Mouse (Mus musculus) R1 (cell line): ENCODE measurements around the gene Tcp11l1.
A peak's percentile ranks its signal among the peaks of the same experiment; 100 is the strongest.

ENCODE experiments used
- DNase-seq: peaks from one replicate; pipeline ENCODE4 v3.0.0-alpha.2; 2018; ENCODE audit warnings: low read depth, low spot score

Tcp11l1 gene

DNA sequence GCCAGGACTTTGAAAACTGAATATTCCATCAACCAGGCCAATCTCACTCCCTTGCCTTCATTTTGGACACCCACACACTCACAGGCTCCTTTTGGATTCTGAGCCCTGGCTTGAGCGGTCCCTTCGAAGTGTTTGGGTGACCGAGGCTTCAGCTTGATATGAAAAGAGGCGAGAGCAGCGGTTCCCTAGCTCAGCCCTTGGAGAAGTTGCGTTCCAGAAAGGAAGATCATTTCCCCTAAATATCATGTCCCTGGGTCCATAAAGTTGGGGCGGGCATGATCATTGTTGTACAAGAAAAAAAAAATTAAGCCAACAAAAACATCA, 479 bp upstream of the Tcp11l1 start:
- DNase-seq = no peak

DNA sequence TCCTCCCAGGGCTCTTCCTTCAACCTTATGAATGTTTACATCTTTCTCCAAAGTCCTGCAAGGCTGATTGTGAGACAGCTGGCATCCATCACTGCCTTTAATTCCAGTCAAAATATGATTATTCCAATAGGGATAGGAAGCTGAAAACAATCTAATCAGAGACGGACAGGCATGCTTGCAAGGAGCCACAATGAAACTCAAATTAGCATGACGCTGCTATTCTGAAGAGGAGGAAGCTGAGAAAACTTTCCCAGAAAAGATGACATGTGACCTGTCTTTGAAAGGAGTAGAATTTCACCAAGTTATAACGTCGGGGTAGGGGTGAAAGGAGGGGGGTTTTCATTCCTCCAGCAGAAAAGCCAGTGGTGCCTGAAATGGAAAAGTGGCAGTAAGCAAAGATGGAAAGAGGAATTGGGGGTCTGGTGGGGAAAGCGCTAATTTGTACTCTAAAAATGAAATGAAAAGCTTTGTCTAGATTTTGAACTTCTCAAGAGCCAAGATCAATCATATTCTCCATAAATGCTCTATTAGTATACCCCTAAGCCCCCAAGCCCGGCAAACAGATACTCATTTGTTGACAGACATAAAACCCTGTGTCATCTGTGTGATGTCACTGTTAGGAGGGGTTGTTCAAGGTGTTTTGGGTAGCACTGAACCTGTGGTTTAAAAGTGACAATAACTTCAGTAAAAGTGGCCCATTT, 1.1 kb downstream of the Tcp11l1 start:
- DNase-seq = no peak

DNA sequence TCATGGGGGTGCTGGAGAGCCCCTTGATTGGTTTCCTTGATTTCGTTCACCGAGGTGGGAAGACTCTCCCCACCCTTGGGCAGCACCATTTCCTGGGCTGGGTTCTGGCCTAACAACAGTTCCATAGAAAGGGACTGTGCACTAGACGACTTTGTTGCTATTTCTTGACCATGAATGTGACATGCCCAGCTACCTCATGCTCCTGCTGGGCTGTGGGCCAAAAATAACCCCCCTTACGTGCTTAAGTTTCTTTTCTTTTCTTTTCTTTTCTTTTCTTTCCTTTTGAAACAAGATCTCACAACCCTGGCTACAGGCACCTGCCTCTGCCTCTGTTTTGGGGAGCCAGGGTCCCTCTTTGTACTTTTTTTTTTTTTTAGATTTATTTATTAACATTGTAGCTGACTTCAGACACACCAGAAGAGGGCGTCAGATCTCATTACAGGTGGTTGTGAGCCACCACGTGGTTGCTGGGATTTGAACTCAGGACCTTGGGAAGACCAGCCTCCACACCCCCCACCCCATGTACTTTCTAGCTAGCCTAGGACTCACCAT, 2.1 kb downstream of the Tcp11l1 start:
- DNase-seq = no peak

DNA sequence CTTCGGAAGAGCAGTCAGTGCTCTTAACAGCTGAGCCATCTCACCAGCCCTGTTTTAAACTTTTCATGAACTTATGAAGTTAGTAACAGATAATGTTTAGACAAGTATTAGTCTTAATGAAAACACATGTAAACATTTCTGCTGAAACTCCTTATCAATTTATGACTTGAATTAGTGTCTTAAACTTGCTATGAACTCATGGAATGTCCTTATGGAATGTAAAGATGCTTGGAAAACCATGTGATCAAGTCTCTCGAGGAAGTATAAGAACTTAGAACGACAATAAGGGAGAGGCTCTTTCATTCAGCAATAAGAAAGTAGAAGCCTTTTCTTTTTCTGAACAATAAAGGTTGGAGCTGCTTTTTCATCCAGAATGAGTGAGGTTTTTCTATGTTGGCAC, 7.6 kb downstream of the Tcp11l1 start:
- no peak for DNase-seq

DNA sequence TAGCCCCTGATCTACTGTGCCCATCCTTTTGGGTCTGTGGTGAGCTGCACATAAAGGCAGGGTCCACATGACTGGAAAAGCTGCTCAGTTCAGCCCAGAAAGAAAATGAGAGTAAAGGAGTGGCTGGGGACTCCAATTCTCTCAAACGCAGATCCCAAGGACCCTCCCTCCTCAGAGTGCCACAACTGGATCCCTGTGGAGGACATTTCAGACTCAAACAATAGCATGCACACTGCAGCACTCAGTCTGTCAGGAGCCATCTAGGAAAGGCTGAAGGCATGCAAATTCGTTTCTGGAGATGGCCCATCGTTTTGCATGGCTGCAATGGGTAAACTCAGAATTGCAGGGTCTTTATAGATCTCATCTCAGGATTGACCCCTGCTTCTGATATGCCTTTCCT, 8.8 kb downstream of the Tcp11l1 start:
- DNase-seq = peak; percentile 53

DNA sequence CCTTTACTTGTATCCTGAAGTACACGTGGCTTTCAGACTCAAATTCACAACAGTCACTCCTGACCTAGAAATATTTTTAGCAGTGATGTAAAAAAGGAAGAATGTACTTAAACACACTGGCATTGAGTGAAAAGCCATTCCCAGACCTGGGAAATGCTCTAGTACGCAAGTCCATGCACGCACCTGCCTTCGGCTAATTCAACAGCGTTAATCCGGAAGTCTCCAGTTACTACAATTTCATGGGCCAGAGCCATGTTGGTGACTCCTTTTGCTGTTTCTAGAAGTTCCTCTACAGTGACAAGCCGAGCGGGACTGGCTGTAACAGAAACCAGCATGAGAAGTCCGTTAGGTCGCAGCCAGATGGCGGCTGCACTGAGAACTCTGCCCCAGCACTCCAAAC, 12.3 kb downstream of the Tcp11l1 start:
- no peak for DNase-seq

DNA sequence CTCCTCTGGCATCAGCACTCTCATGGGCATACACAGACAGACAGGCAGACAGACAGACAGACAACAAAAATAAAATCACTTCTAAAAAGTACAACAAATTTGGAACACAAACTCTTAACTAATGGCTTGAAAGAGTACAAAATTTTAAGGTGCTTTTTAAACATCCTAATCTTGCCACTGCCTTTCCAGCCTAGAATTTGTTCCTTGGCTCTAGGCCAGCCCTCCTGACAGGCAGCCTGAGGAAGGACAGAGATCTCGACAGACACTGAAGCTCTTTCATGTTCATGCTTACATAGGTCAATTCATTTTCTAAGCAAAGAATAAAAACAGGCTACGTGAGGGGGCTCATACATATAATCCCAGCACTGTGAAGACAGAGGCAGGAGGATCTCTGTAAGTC, 19.4 kb downstream of the Tcp11l1 start:
- DNase-seq = no peak

DNA sequence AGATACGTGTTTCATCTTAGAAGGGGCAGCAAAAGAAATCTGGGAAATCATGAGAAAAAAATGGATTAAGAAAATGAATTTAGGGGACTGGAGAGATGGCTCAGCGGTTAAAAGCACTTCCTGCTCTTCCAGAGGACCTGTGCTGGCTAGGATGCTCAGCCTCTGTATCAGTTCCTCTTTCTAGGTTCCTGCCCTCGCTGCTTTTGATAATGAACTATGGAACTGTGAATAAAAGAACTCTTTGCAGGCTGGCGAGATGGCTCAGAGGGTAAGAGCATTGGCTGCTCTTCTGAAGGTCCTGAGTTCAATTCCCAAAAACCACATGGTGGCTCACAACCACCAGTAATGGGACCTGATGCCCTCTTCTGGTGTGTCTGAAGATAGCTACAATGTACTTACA, 21.2 kb downstream of the Tcp11l1 start:
- DNase-seq = no peak

DNA sequence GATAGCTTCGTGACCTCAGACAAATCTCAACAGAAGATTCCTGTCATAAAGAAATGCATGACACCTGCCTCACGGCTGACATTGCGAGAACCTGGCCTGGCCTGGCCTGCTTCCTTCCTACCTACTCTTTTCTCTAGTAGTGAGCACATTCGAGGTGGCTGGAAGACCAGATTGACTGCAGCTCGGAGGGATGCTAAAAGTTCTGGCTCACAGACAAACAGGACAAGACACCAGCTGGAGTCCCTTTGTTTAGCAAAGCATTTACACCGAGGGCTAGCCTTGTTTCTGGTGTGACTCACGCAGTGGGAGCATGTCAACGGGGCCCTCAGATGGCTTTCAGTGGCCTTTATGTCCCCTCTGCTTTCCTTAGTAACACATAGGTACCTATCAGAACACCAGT, 23.2 kb downstream of the Tcp11l1 start:
- no peak for DNase-seq

DNA sequence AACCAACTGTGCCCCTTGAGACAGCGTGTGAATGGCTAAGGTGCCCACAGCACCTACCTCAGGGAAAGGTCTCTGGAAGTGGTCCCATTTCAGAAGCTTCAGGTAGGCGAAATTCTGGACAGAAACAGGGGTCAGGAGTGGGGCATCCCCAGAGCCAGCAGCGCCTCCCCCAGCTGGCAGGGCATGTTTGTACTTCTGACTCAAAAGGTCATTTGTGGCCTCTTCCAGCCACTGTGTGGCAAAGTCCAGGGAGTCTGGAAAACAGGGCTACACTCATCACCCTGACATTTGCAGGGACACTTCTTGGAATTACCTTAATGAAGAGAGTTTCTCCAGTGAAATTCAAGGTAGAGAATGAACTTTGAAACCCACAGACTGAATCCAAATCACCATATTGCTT, 23.6 kb downstream of the Tcp11l1 start:
- DNase-seq = no peak

DNA sequence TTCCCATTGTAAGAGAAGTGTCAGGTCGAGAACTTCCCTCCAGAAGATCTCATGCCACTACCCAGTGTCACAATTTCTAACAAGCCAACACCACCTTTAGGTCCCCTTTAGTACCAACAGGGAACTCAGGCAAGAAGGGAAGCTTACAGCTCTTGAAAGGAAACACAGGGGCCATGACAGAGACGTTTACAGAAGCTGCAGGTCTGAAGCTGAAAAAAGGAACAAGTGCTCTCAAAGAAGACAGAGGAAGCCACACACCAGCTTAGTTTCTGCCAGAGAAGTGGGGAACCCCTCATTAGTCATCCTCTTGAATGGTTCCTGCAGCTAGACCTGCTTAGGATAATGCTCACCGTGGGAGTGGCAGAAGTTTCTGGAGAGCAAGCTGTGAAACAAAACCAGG, 24.7 kb downstream of the Tcp11l1 start:
- no peak for DNase-seq

DNA sequence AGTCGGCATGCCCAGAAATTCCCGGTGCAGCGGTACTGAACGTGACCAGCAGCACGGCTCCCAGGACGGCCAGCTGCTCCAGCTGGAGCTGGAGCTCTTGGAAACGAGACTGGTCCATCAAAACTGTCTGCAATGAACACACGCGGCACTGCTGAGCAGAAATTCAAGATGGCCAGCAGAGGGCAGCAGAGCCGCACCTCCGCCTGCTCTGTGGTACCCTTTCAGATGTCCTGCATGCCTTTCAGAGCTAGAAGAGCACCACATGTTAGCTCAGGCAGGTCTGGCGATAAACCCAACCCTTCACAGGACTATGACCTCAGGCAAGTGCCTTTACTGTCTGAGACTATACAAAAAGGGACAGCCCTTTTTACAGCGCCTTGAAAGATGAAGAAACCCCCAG, 26.6 kb downstream of the Tcp11l1 start:
- peak; percentile 80 for DNase-seq

DNA sequence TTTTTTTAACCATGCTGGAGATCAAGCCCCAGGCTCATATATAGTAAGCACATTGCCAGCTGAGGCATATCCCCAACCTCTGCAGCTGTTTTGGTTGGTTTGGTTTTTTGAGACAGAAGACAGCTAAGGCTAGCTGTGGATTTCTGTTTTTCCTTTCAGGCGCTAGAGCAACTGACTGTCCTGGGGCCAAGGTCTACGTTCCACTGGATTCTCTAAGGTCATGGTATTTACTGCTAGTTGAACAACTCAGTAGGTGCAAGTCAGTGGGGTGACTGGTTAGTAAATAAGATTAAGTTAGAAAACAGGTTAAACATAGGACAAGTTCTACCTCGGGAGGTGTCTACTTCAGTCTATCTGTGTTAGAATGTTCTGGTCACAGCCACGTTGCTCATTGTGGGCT, 27.2 kb downstream of the Tcp11l1 start:
- DNase-seq = no peak

DNA sequence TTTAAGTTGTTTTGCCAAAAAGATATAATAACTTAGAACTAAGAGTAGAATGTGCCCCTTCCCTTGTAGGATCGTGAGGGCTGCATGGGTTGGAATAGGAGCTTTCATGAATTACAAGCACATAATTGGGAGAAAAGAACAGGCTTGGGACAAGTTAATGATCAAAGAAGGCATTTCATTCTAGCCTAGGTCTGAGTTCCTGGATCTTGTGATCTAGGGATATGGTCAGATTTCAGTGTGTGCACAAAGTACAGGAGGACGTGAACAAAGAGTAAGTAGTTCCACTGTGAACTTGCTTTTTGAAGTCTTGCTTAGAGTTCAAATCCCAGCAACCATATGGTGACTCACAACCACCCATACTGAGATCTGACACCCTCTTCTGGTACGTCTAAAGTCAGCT, 34.6 kb downstream of the Tcp11l1 start:
- no peak for DNase-seq

DNA sequence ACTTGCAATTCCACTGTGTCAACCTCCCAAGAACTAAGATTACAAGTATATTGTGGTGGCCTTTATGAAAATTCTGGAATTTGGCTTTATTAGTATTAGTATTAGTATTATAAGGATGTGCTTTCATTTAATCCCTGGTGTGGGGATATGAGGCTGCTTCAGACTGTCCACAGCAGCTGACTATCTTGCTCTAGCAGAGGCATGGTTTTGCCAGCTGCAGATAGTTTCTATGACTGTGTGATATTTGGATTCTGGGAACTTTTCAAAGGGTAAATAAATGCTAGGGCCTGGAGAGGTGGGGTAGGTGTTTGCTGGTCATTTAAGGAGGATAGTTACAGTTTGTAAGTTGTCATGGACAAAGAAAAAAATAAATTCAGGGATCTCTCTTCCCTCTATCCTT, 40.2 kb downstream of the Tcp11l1 start:
- no peak for DNase-seq

DNA sequence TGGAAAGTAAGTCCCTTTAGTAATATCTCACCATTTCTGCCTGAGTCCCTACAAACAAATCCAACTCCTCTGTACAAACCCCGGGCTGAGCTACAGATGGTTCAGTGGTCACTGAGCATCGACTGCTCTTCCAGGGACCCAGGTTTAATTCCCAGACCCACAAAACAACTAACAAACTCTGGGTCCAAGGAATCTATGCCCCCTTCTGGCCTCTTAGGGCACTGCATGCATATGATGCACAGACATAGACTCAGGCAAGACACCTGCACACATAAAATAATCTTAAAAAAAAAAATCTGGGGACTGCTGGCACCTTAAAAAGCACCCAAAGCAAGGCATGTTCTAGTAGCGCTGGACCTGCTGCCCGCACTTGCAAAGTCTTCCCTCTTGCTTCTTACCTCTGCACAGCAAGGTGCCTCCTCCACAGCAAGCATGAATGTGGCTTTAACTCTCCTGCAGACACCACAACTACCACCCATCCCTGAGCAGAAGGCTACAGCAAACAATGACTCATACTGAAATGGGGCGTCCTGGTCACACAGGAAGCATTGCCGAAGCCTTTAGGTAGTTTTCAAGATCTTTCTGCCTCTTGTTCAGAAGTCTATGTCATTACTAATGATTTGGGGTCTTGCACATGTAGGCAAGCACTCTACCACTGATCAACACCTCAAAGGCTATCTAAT, 42.7 kb downstream of the Tcp11l1 start:
- DNase-seq = peak; percentile 71

DNA sequence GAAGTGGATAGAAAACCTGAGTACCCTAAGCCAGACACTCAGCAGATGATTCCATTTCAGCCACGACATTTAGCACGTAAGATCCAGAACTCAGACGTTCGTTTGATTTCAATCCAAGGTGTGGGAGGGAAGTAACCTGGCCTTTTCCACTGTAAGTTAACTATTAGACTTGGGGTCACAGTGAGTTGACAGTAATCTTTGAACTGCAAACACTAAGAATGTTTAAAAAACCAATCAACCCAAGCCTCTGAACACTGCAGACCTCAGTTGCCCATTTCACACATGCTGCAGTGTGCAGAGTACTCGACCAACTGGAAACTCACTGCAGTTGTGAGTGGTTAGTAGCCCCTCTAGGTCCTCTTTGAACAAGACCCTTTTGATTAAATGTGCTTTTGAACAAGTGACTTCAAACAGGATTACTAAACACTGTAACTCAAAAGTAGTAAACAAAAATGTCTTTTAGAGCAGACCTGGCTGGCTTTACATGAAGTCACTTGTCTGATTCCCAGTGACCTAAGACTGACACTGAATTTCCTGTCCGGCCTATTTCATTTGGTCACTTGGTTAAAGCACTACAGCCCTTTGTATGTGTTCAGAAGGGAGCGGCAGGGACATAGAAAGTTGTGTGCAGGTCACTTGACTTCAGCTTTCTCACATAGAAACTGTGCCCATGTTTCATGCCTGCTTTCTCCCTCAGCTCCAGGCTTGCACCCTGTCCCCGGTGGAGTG, 48.4 kb downstream of the Tcp11l1 start:
- no peak for DNase-seq

DNA sequence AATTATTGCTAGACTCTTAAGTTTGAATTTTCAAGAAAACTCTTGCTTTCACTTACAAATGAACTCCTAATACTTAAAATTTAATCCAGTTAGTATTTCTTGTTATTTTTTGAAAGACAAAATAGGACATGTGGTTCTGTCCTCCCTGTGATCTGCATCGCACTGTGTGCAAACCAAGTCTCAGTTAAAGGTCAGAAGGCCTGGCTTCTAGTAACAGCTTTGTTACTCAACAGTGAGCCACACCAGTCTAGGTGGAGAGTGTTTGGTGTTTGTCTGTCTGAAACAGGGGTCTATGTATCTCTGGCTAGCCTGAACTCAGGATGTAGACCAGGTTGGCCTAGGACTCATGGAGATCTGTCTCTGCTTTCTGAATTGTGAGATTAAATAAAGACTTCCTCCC, 53.3 kb downstream of the Tcp11l1 start:
- DNase-seq = no peak

DNA sequence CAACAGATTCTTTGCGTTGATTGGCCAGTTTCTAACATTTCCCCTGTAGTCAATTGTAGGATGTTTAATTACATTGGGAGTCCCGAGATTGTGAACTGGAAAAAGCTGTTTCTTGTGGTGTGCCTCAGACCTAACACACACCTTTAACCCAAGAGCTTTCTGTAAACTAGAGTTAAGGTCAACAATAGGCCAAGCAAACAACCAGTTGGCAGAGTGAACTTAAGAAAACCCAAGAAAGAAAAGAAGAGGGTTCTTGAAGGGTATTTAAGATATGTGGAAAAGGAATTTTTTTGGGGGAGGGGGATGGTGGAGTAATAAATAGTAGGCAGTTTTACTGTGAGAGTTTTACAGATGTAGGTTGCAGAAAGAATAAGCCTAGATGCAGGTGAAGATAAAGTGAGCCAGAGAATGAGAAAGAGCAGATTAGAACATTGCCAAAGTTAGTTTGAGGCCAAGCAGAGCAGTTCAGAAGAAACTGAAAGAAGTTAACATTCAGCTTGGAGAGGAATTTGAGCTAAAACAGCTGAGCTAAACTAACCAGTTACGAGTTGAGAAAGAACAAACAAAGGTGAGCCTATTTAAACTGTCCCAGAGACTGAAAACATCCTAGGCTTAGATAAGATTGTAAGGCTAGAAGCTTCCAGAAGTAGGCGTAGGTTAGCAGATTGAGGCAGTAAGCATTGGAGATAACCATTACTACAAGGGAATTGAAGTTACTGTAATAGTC, 95.8 kb downstream of the Tcp11l1 start:
- DNase-seq = no peak

DNA sequence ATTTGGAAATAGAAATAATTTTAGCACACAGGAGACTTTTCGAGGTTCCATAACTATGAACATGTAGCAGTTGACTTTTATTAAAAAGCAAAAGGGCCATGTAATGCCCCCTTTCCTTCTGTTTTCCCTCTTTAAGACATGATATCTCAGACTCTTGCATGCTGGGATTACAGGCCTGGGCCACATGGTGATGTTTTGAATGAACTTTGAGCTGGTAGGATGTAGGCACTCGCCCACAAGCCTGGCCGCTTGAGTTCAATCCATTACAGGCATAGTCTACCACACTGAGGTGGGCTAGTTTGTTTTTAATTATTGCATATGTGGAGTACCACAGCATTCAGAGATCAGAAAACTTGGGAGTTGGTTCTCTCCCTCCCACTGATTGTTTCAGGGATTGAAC, 97.2 kb downstream of the Tcp11l1 start:
- no peak for DNase-seq
